Mouse (Mus musculus): ENCODE results near the gene Nell1. TPM values are rescaled to one million over a fixed set of nuclear protein-coding genes. Genes with fewer than 3 reads are reported as not detected.

Gene Nell1
- polyA plus RNA-seq, 1 experiment from 2014 or later = 4.1 TPM

DNA sequence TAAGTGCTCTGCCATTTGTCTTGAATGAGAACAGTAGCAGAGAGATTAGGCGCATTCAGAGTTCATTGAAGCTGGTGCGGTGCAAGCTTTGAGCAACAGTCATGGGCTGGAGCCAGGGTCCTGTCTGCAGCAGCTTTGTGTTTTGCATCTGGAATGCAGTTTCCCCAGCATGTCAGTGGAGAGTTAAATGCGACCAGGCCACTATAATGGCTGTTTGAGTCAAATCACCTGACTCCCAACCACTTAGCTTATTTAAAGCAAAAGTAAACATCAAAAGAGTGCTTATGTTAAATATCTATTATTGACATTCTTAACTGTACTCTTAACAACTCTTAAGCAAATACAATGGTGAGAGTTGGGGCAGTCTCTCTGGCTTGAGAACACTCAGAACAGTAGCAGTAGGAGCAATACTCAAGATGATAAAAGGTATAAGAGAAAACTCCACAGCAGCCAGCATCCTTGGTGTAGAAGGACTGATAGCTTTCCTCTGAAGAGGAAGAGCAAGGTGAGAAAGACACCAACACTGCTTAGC lies 220.5 kb downstream of the Nell1 start:
- Histone ChIP-seq H3K9me3 (no peaks in the 10 kb centered on the region), H3K4me2 (no peak overlapping the region), H3K9ac (no peak overlapping the region), H3K27me3 (no peaks in the 10 kb centered on the region), H3K36me3 (no peaks in the 10 kb centered on the region), H3K4me1 (no peaks in the 10 kb centered on the region), H3K4me3 (no peak overlapping the region), H3K27ac (no peak overlapping the region)
- 54% methylated on average over 3 of the region's 3 CpGs for WGBS
- ATAC-seq (ENCODE audit: insufficient number of reproducible peaks, insufficient read depth, low FRiP score, low TSS enrichment, low read depth) = no peak

DNA sequence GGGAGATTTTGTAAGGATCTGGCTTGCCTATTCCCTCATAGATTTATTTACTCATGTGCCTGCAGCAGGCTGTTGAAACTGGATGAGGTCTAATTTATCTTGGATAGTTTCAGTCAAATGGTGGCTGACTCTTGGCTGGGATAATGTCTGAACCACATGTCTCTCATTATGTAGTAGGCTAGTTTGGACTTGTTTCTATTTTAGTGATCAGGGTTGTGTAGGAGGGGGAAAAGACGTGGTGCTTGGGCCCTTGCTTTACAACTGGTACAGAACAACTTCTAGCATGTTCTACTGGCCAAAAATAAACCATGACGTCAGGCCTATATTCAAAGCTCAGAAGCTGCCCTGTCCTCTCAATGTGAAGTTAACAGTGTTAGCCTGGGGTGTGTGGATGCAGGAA lies 230.6 kb downstream of the Nell1 start:
- 25% methylated on average over 2 of the region's 2 CpGs for WGBS
- Histone ChIP-seq H3K4me3 (no peak overlapping the region), H3K27me3 (no peaks in the 10 kb centered on the region), H3K9ac (no peak overlapping the region), H3K27ac (peak overlapping the region; percentile 34; the same call in 1 of the 2 replicates), H3K4me1 (peaks cover 14% of the 10 kb centered on the region), H3K9me3 (no peaks in the 10 kb centered on the region), H3K36me3 (no peaks in the 10 kb centered on the region), H3K4me2 (no peak overlapping the region)
- ATAC-seq (ENCODE audit: insufficient number of reproducible peaks, insufficient read depth, low FRiP score, low TSS enrichment, low read depth) = peak; percentile 88

DNA sequence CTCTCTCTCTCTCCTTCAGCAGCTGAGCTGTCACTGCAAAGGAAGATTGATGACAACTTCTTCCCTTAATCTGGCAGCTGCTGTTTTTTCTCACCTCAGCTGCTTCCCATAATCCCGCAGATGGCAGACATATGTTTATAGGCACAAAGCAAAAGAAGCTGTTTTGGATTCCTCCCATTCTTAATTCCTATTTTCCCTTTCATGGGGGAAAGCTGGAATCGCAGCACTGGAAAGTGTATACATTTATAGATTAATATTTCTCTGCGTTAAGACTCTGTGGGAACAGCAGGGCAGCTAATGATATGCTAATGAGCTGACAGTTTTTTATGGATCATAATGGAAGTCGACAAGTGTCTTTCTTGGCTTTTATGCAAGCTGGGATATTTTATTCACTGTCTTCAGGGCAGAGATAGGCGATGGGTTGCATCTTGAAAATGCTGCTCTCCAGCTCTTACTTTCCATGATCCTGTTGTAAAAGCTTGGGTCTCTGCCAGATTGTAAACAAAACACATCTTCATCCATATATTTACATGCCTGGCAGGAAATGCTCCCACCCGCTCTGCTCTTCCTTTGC lies 236.1 kb downstream of the Nell1 start:
- Histone ChIP-seq H3K27ac (no peak overlapping the region), H3K4me3 (no peak overlapping the region), H3K4me1 (0 out of 2 replicates have a peak, but pooled peaks cover 4% of the 10 kb centered on the region), H3K4me2 (no peak overlapping the region), H3K27me3 (no peaks in the 10 kb centered on the region), H3K9me3 (peaks cover 4% of the 10 kb centered on the region; the same call in 1 of the 2 replicates), H3K9ac (no peak overlapping the region), H3K36me3 (no peaks in the 10 kb centered on the region)
- no peak for ATAC-seq (ENCODE audit: insufficient number of reproducible peaks, insufficient read depth, low FRiP score, low TSS enrichment, low read depth)
- 35% methylated on average over 6 of the region's 6 CpGs for WGBS

GRCm38 (mm10) chr7:50221849-50222248 lies 247.2 kb downstream of the Nell1 start:
- H3K9me3 ChIP-seq = no peaks in the 10 kb centered on the region
- ATAC-seq (ENCODE audit: insufficient number of reproducible peaks, insufficient read depth, low FRiP score, low TSS enrichment, low read depth) = no peak
- peaks cover 5% of the 10 kb centered on the region for H3K4me1 ChIP-seq
- no peak overlapping the region for H3K27ac ChIP-seq
- H3K9ac ChIP-seq = no peak overlapping the region
- no peak overlapping the region for H3K4me3 ChIP-seq
- no peak overlapping the region for H3K4me2 ChIP-seq
- H3K36me3 ChIP-seq = no peaks in the 10 kb centered on the region
- no peaks in the 10 kb centered on the region for H3K27me3 ChIP-seq

DNA sequence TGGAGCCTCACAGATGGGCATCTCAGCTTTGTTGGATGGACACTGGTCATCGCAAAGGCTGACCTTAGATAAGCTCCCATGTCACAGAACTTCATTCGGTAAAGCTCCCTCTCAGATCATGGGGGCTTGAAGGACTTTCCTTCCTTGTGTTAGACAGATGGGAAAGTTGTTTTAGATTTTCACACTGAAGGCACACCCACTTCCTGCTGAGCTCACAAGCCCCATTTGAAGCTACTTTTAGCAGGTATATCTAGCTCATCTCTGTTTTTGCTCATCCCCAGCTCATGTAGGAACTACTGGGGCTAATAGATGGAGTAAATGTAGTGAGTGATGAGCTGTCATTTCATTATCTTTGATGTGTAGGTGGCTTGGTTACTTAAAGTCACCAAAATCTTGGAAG lies 252.0 kb downstream of the Nell1 start:
- Histone ChIP-seq H3K36me3 (no peaks in the 10 kb centered on the region), H3K9me3 (no peaks in the 10 kb centered on the region), H3K4me1 (no peaks in the 10 kb centered on the region), H3K27me3 (no peaks in the 10 kb centered on the region), H3K4me3 (no peak overlapping the region), H3K9ac (no peak overlapping the region), H3K4me2 (no peak overlapping the region), H3K27ac (no peak overlapping the region)
- ATAC-seq (ENCODE audit: insufficient number of reproducible peaks, insufficient read depth, low FRiP score, low TSS enrichment, low read depth) = no peak
- 91% methylated on average over 2 of the region's 2 CpGs for WGBS

DNA sequence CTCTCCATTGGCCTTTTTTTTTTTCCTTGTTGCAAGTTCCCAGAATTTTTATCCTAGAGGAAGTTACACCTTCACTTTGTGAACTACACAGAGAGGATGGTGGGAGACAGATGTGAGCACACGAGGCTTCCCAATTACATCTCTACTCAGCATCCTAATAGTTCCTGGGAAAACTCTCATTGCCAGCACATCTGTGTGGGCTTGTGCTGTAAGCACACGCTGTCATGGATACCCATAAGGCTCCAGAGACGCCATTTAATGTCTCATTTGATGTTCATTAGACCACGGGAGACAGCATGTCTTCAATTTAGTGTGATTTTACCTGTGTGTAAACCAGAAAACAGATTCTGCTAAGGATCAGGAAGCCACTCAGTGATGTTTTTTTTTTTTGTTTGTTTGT lies 253.6 kb downstream of the Nell1 start:
- Histone ChIP-seq H3K36me3 (no peaks in the 10 kb centered on the region), H3K27me3 (no peaks in the 10 kb centered on the region), H3K9me3 (no peaks in the 10 kb centered on the region), H3K9ac (no peak overlapping the region), H3K4me1 (no peaks in the 10 kb centered on the region), H3K4me2 (no peak overlapping the region), H3K4me3 (no peak overlapping the region), H3K27ac (no peak overlapping the region)
- ATAC-seq (ENCODE audit: insufficient number of reproducible peaks, insufficient read depth, low FRiP score, low TSS enrichment, low read depth) = no peak
- 74% methylated on average over 4 of the region's 4 CpGs for WGBS

DNA sequence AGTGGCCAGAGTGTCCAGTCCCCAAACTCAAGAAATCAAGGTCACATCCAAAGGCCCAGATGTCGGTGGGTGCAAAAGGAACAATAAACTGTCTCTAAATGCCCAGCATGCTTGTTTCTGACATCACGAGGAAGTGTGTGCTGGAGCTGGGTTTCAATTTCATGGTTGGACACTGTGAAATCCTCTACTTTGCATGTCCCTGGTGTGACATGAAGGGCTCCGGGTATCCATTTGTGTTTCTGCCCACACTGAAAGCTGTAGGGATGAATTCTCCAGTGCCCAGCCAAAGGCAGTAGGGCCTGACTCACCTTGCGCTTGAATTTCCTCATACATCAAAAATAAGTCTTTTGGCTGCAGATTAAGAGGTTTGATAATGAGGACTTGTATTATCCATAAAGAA lies 266.5 kb downstream of the Nell1 start:
- WGBS = 79% methylated on average over 4 of the region's 4 CpGs
- H3K4me1 ChIP-seq = no peaks in the 10 kb centered on the region

DNA sequence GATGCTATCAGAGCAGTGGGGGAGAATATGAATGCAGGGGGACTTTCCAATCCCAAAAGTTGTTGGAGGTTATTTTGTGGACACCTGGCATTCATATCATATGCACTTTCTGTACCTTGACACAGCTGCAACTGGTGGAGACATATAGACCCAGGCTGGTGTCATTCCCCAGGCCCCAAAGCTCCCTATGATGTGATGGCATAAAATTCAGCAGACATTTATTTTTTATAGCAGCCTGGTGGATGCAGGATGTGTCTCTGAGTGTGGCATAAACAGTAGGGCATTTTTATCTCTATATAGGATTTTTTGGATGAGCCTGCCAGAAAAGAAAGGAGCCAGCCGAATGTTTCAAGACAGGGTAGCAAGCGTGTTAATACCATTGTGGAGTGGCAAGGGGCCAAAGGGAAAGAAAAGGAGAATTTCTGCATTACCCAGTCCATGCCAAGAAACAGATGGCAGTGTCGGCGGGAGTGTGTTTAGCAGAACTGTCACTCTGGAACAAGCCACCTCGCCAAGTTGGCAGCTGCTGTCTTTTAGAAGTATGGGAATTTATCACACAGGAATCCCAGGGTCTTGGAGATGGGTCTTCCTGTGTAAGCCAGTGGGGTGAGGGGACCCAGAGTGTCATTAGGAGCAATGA lies 267.1 kb downstream of the Nell1 start:
- Histone ChIP-seq H3K9ac (no peak overlapping the region), H3K9me3 (no peaks in the 10 kb centered on the region), H3K4me1 (no peaks in the 10 kb centered on the region), H3K4me3 (no peak overlapping the region), H3K4me2 (no peak overlapping the region), H3K36me3 (no peaks in the 10 kb centered on the region), H3K27me3 (no peaks in the 10 kb centered on the region), H3K27ac (no peak overlapping the region)
- 55% methylated on average over 5 of the region's 5 CpGs for WGBS
- no peak for ATAC-seq (ENCODE audit: insufficient number of reproducible peaks, insufficient read depth, low FRiP score, low TSS enrichment, low read depth)

More for the DNA sequence above, 266.5 kb downstream of the Nell1 start:
- Histone ChIP-seq H3K36me3 (no peaks in the 10 kb centered on the region), H3K4me2 (no peak overlapping the region), H3K9ac (no peak overlapping the region), H3K27me3 (no peaks in the 10 kb centered on the region), H3K27ac (no peak overlapping the region), H3K4me3 (no peak overlapping the region), H3K9me3 (no peaks in the 10 kb centered on the region)
- ATAC-seq (ENCODE audit: insufficient number of reproducible peaks, insufficient read depth, low FRiP score, low TSS enrichment, low read depth) = no peak

GRCm38 (mm10) chr7:50253166-50253565 lies 278.5 kb downstream of the Nell1 start:
- no peak overlapping the region for H3K4me2 ChIP-seq
- WGBS = 83% methylated on average over 3 of the region's 3 CpGs
- H3K27me3 ChIP-seq = no peaks in the 10 kb centered on the region
- H3K9me3 ChIP-seq = no peaks in the 10 kb centered on the region
- no peak for ATAC-seq (ENCODE audit: insufficient number of reproducible peaks, insufficient read depth, low FRiP score, low TSS enrichment, low read depth)
- no peak overlapping the region for H3K27ac ChIP-seq
- H3K36me3 ChIP-seq = no peaks in the 10 kb centered on the region
- H3K4me3 ChIP-seq = no peak overlapping the region
- H3K4me1 ChIP-seq = no peaks in the 10 kb centered on the region
- H3K9ac ChIP-seq = no peak overlapping the region

DNA sequence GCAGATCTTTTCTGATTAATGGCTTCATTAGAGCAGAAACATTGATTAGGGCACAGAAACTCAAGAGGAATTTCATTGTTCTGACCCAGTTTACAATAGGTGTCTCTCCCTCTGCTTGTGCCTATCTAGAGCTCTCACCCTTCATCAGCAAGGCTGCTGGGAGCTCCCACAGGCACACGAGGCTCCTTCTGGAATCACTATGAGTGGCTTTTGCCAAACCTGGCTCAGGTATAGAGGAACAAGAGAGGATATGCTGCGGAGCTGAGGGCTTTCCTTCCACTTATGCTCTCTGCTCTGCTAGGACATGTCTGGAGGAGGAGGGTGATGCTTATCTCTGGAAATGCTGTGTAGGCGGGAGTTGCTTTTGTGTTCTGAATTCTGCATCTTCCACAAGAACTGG lies 285.4 kb downstream of the Nell1 start:
- H3K9ac ChIP-seq = no peak overlapping the region
- 77% methylated on average over 3 of the region's 3 CpGs for WGBS

DNA sequence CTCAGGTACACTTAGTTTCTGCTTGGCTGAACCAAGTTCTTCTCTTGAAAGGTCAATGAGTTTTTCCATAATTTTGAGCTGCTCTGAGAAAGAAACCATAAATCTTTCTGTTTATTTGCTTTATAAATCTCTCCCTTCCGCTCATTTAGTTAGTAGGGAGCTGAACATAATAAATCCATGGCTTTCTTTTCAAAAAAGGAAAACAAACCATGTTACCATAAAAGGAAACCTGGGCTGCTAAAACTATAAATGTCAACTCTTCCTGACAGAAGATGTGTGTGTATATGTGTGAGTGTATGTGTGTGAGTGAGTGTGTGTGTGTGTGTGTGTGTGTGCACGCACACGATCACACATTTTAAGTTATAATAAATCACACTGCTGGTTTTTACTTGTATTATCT lies 320.8 kb downstream of the Nell1 start:
- H3K4me2 ChIP-seq = no peak overlapping the region
- WGBS = 91% methylated on average over 3 of the region's 3 CpGs

More for the DNA sequence above, 285.4 kb downstream of the Nell1 start:
- ATAC-seq (ENCODE audit: insufficient number of reproducible peaks, insufficient read depth, low FRiP score, low TSS enrichment, low read depth) = no peak
- Histone ChIP-seq H3K36me3 (no peaks in the 10 kb centered on the region), H3K4me3 (no peak overlapping the region), H3K4me2 (no peak overlapping the region), H3K9me3 (no peaks in the 10 kb centered on the region), H3K27ac (no peak overlapping the region), H3K4me1 (no peaks in the 10 kb centered on the region), H3K27me3 (peaks cover 2% of the 10 kb centered on the region; the same call in 1 of the 2 replicates)

GRCm38 (mm10) chr7:50338226-50338625 lies 363.6 kb downstream of the Nell1 start:
- no peak for ATAC-seq (ENCODE audit: insufficient number of reproducible peaks, insufficient read depth, low FRiP score, low TSS enrichment, low read depth)
- Histone ChIP-seq H3K4me1 (no peaks in the 10 kb centered on the region), H3K36me3 (no peaks in the 10 kb centered on the region), H3K9me3 (no peaks in the 10 kb centered on the region), H3K4me3 (no peak overlapping the region), H3K27ac (no peak overlapping the region), H3K27me3 (no peaks in the 10 kb centered on the region), H3K4me2 (no peak overlapping the region), H3K9ac (no peak overlapping the region)
- WGBS = 75% methylated on average over 5 of the region's 5 CpGs

More for the DNA sequence above, 320.8 kb downstream of the Nell1 start:
- Histone ChIP-seq H3K27me3 (no peaks in the 10 kb centered on the region), H3K36me3 (no peaks in the 10 kb centered on the region), H3K27ac (no peak overlapping the region), H3K9me3 (no peaks in the 10 kb centered on the region), H3K9ac (no peak overlapping the region), H3K4me3 (no peak overlapping the region), H3K4me1 (no peaks in the 10 kb centered on the region)
- ATAC-seq (ENCODE audit: insufficient number of reproducible peaks, insufficient read depth, low FRiP score, low TSS enrichment, low read depth) = no peak
